Mouse (Mus musculus): ENCODE measurements around the gene Tmcc1.

DNA sequence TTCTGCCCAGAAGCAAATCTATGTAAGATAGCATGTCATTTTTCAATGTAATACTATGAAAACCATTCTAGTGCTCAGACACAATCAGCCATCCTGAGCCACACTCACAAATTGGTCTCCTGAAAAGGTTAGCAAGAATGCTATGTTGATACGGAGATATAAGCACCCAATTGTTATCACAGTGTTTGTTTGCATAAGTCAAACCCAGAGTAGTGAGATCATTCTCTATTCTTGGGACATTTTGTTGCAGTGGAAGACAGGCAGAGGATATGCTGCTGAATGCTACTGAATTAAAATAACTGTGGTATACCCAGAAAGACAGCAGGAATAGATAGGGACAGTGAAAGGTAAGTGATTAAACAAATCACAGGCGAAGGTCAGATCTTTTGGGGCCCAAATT is 149.2 kb downstream of the Tmcc1 start:
- TF ChIP-seq CTCF (IDR thresholded peaks at IDR 0.05; ENCODE audit: low read depth, low read length) (no peak), POLR2A (IDR thresholded peaks at IDR 0.05; ENCODE audit: extremely low read depth, insufficient read depth, low read length) (no peak)
